ENCODE assay signal across 20 mouse cellular contexts in genomic region chr3:84914284-84914683, GRCm38 (mm10).
DNase-seq lines count a peak whose midpoint lies in the region; ATAC-seq and TF ChIP-seq lines count a peak whose summit lies in the region.
"Had no signal": no experiment of that assay in that cellular context is flagged by ENCODE, and none has a peak within 500 bp of the region (broad histone marks: within the 10 kb centered on the region; RNA-seq: fewer than 3 reads in every experiment).

No protein-coding gene starts in this region.

- no peak overlapping the region for H3K4me2 ChIP-seq in hindbrain, postnatal 0 days (ENCODE audit: low read depth, low read length)
- no peak overlapping the region for H3K4me2 ChIP-seq in hindbrain, embryonic 11.5 days (replicated peaks; ENCODE audit: low read depth, low read length)
- no peak overlapping the region for H3K4me2 ChIP-seq in lung, embryonic 14.5 days
- H3K4me2 ChIP-seq: liver, embryonic 13.5 days; midbrain, embryonic 15.5 days; neural tube, embryonic 12.5 days had no signal

- TF ChIP-seq CTCF in hindbrain, postnatal 0 days (IDR thresholded peaks at IDR 0.05; ENCODE audit: low read depth) = peak; percentile 54
- TF ChIP-seq CTCF in lung, embryonic 14.5 days (IDR thresholded peaks at IDR 0.05; ENCODE audit: low read depth) = peak; percentile 46

- 38% methylated on average over 1 of the region's 1 CpGs for WGBS in hindbrain, postnatal 0 days
- 62% methylated on average over 1 of the region's 1 CpGs for WGBS in hindbrain, embryonic 11.5 days
- WGBS in lung, embryonic 14.5 days = 27% methylated on average over 1 of the region's 1 CpGs

- H3K4me3 ChIP-seq in hindbrain, postnatal 0 days (ENCODE audit: low read length) = no peak overlapping the region
- H3K4me3 ChIP-seq in hindbrain, embryonic 11.5 days (ENCODE audit: low read depth, low read length) = no peak overlapping the region
- H3K4me3 ChIP-seq in lung, embryonic 14.5 days (ENCODE audit: low read depth, low read length) = no peak overlapping the region
- H3K4me3 ChIP-seq: liver, embryonic 13.5 days; midbrain, embryonic 15.5 days; neural tube, embryonic 12.5 days had no signal

- no peak for ATAC-seq in hindbrain, postnatal 0 days
- ATAC-seq in hindbrain, embryonic 11.5 days (ENCODE audit: low FRiP score) = no peak
- no peak for ATAC-seq in lung, embryonic 14.5 days (ENCODE audit: insufficient read depth)
- ATAC-seq: forebrain, embryonic 16.5 days; midbrain, embryonic 15.5 days; Patski had no signal

- H3K9me3 ChIP-seq in hindbrain, postnatal 0 days (ENCODE audit: low read length) = no peaks in the 10 kb centered on the region
- no peaks in the 10 kb centered on the region for H3K9me3 ChIP-seq in hindbrain, embryonic 11.5 days (ENCODE audit: control insufficient read depth, low read length)
- no peaks in the 10 kb centered on the region for H3K9me3 ChIP-seq in lung, embryonic 14.5 days (ENCODE audit: low read depth, low read length)
- H3K9me3 ChIP-seq: liver, embryonic 13.5 days; midbrain, embryonic 15.5 days; neural tube, embryonic 12.5 days had no signal

- no peak overlapping the region for H3K27ac ChIP-seq in hindbrain, postnatal 0 days
- no peak overlapping the region for H3K27ac ChIP-seq in hindbrain, embryonic 11.5 days (ENCODE audit: low read depth, low read length)
- H3K27ac ChIP-seq in lung, embryonic 14.5 days (ENCODE audit: low read depth) = no peak overlapping the region
- H3K27ac ChIP-seq: liver, embryonic 13.5 days; macrophage; midbrain, embryonic 15.5 days; neural tube, embryonic 12.5 days had no signal

- no peaks in the 10 kb centered on the region for H3K4me1 ChIP-seq in hindbrain, postnatal 0 days (ENCODE audit: insufficient read depth, low read length)
- H3K4me1 ChIP-seq in hindbrain, embryonic 11.5 days (replicated peaks; ENCODE audit: control insufficient read depth, insufficient read depth, low read length) = no peaks in the 10 kb centered on the region
- no peaks in the 10 kb centered on the region for H3K4me1 ChIP-seq in lung, embryonic 14.5 days (ENCODE audit: insufficient read depth)
- H3K4me1 ChIP-seq: midbrain, embryonic 15.5 days; neural tube, embryonic 12.5 days had no signal

- peak; percentile 26 for DNase-seq in hindbrain, postnatal 0 days (ENCODE audit: low spot score)
- DNase-seq in hindbrain, embryonic 11.5 days (ENCODE audit: low spot score) = no peak
- DNase-seq in lung, embryonic 14.5 days = peak; percentile 41
- no peak for DNase-seq in lung, postnatal 10 days
- DNase-seq in NIH3T3 (ENCODE audit: low read depth) = peak; percentile 22
- peak; percentile 8 for DNase-seq in splenic B cell, adult 2 months (ENCODE audit: low read depth, low spot score)
- DNase-seq in adrenal gland, postnatal 4 days (ENCODE audit: low spot score in 2 of 2) = no peak
- DNase-seq: cerebellum, adult 18-20 months; embryo, embryonic 11 days; gastrocnemius, postnatal 10 days; heart, postnatal 36 days; kidney, postnatal 10 days; layer of hippocampus, adult 9-11 months; liver, embryonic 13.5 days; thymus, adult 18-20 months had no signal

- no peaks in the 10 kb centered on the region for H3K36me3 ChIP-seq in hindbrain, postnatal 0 days (ENCODE audit: insufficient read depth, low read length)
- no peaks in the 10 kb centered on the region for H3K36me3 ChIP-seq in hindbrain, embryonic 11.5 days (ENCODE audit: control insufficient read depth, insufficient read depth, low read length)
- H3K36me3 ChIP-seq in lung, embryonic 14.5 days (ENCODE audit: insufficient read depth) = no peaks in the 10 kb centered on the region
- no peaks in the 10 kb centered on the region for H3K36me3 ChIP-seq in splenic B cell, adult 2 months (ENCODE audit: control insufficient read depth, insufficient read depth, low read length, poor library complexity, severe bottlenecking)
- H3K36me3 ChIP-seq: liver, embryonic 13.5 days; midbrain, embryonic 15.5 days; neural tube, embryonic 12.5 days had no signal

- no peaks in the 10 kb centered on the region for H3K27me3 ChIP-seq in hindbrain, postnatal 0 days (ENCODE audit: insufficient read depth, low read length)
- H3K27me3 ChIP-seq in hindbrain, embryonic 11.5 days (ENCODE audit: control insufficient read depth, insufficient read depth, low read length) = no peaks in the 10 kb centered on the region
- no peaks in the 10 kb centered on the region for H3K27me3 ChIP-seq in lung, embryonic 14.5 days (ENCODE audit: insufficient read depth, low read length)
- no peaks in the 10 kb centered on the region for H3K27me3 ChIP-seq in splenic B cell, adult 2 months (ENCODE audit: control insufficient read depth, insufficient read depth, low read length, poor library complexity, severe bottlenecking)
- H3K27me3 ChIP-seq: liver, embryonic 13.5 days; midbrain, embryonic 15.5 days; neural tube, embryonic 12.5 days; Patski had no signal

- no peak overlapping the region for H3K9ac ChIP-seq in hindbrain, postnatal 0 days (replicated peaks; ENCODE audit: low read length)
- H3K9ac ChIP-seq in hindbrain, embryonic 11.5 days (ENCODE audit: low read depth, low read length) = no peak overlapping the region
- no peak overlapping the region for H3K9ac ChIP-seq in lung, embryonic 14.5 days
- H3K9ac ChIP-seq: liver, embryonic 13.5 days; midbrain, embryonic 15.5 days; neural tube, embryonic 12.5 days had no signal

Comparison
In these comparisons a context has a peak if more than half of its experiments do, and no peak if none do; other contexts are left out.
1. DNase-seq: peak in hindbrain, postnatal 0 days (single experiment), lung, embryonic 14.5 days (single experiment), NIH3T3 (single experiment) and splenic B cell, adult 2 months (single experiment); none in hindbrain, embryonic 11.5 days (single experiment), lung, postnatal 10 days (single experiment) and adrenal gland, postnatal 4 days (0 of 2).